Mouse (Mus musculus) heart, adult 2 months (tissue): ENCODE measurements around the gene Cmtm5. TPM values are rescaled to one million over a fixed set of nuclear protein-coding genes. Genes with fewer than 3 reads are reported as not detected.

Experiments
- DNase-seq, 2 experiments: peaks; one replicate each; pipeline ENCODE4 v3.0.0; 2021
- H3K27ac ChIP-seq: fragments of 200-600 bp; 2 replicates; pipeline ENCODE4 v1.8.1; 2022
- H3K27me3 ChIP-seq: fragments of 200-500 bp; 2 replicates; pipeline ENCODE4 v1.6.1; 2012; ENCODE audit warnings: mild to moderate bottlenecking, low read length, inconsistent platforms, mixed read lengths; ENCODE audit not compliant: control insufficient read depth, insufficient read depth
- H3K36me3 ChIP-seq: fragments of 200-500 bp; 2 replicates; pipeline ENCODE4 v1.6.1; 2012; ENCODE audit warnings: low read length, inconsistent platforms; ENCODE audit not compliant: control insufficient read depth, insufficient read depth
- H3K4me1 ChIP-seq: fragments of 200-500 bp; 2 replicates; pipeline ENCODE4 v1.6.1; 2011; ENCODE audit warnings: low read length; ENCODE audit not compliant: control insufficient read depth, insufficient read depth
- H3K4me3 ChIP-seq: fragments of 200-600 bp; 2 replicates; pipeline ENCODE4 v1.8.1; 2022
- H3K79me2 ChIP-seq: fragments of 200-500 bp; replicated peaks from 2 replicates; pipeline ENCODE4 v1.6.1; 2012; ENCODE audit warnings: mild to moderate bottlenecking, inconsistent platforms, low read length, moderate library complexity, mixed read lengths; ENCODE audit not compliant: control insufficient read depth, insufficient read depth
- H3K9ac ChIP-seq: fragments of 200-500 bp; 2 replicates; pipeline ENCODE4 v1.6.1; 2012; ENCODE audit warnings: low read depth, mild to moderate bottlenecking, control low read depth, inconsistent platforms, low read length, mixed read lengths
- CTCF ChIP-seq: fragments of 200-600 bp; IDR thresholded peaks from 2 replicates; pipeline ENCODE4 v1.8.1; 2022; ENCODE audit warnings: antibody characterized with exemption, mild to moderate bottlenecking, moderate library complexity
- EP300 ChIP-seq: fragments of 200-500 bp; IDR thresholded peaks from 2 replicates; pipeline ENCODE4 v1.6.1; 2011; ENCODE audit warnings: low read depth, low read length, control low read depth; ENCODE audit not compliant: insufficient read depth
- POLR2A ChIP-seq: fragments of 200-500 bp; IDR thresholded peaks from 2 replicates; pipeline ENCODE4 v1.6.1; 2011; ENCODE audit warnings: mild to moderate bottlenecking, low read depth, low read length, control low read depth; ENCODE audit not compliant: insufficient read depth
- WGBS: fragments of 180-500 bp; shearing (Covaris S2); methylation state at CpG from one replicate; pipeline ENCODE4 v1.1.7; 2018; 5-methylcytosine and 5-hydroxymethylcytosine counted together
- intact Hi-C: fragments of 180-260 bp; cut with DNase I; formaldehyde crosslinking; loops from one replicate; pipeline ENCODE4 v1.15.1; 2025
- polyA plus RNA-seq: library from polyadenylated mRNA; depleted of rRNA; stranded (reverse); fragments of >200 nt; gene quantifications from 2 replicates; pipeline ENCODE4 v1.2.3, GENCODE M21; 2012
- total RNA-seq, 2 experiments: library from RNA; stranded (reverse); gene quantifications; 2 replicates each; pipeline ENCODE4 v1.2.3; 2021

The Cmtm5 gene
- total and polyA plus RNA-seq, 3 experiments, result 0.30 to 1.8 TPM; not detected in 1

GRCm38 (mm10) chr14:54938431-54939219 lies 2.6 kb downstream of the Cmtm5 start:
- peak in 1 of 2 experiments; percentile 56 for DNase-seq
- Histone ChIP-seq H3K4me1 (no peaks in the 10 kb centered on the region), H3K27ac (no peak overlapping the region), H3K9ac (no peak overlapping the region), H3K4me3 (no peak overlapping the region), H3K79me2 (no peaks in the 10 kb centered on the region), H3K36me3 (no peaks in the 10 kb centered on the region), H3K27me3 (no peaks in the 10 kb centered on the region)
- TF ChIP-seq CTCF (no peak), EP300 (peak; percentile 100), POLR2A (peak; percentile 89)
- WGBS, result 43% methylated on average over 15 of the region's 15 CpGs
- intact Hi-C loops, result loop anchor here (1.0 to 2.0 kb wide), 3 partner anchors 38 to 96 kb away; partner anchors contain the start of gene Ngdn

GRCm38 (mm10) chr14:54939434-54940175 lies 3.5 kb downstream of the Cmtm5 start:
- TF ChIP-seq EP300 (peak; percentile 99), POLR2A (peak; percentile 80), CTCF (peak; percentile 92)
- no peaks in the 10 kb centered on the region for H3K79me2 ChIP-seq
- no peaks in the 10 kb centered on the region for H3K36me3 ChIP-seq
- H3K4me3 ChIP-seq, result no peak overlapping the region
- no peaks in the 10 kb centered on the region for H3K27me3 ChIP-seq
- H3K27ac ChIP-seq, result no peak overlapping the region; the same call in 1 of the 2 replicates
- DNase-seq, result peak; percentile 78 to 79
- intact Hi-C loops, result loop anchor here (1.0 to 2.0 kb wide), 3 partner anchors 39 to 97 kb away; partner anchors contain the start of gene Ngdn
- WGBS, result 39% methylated on average over 12 of the region's 12 CpGs
- H3K4me1 ChIP-seq, result no peaks in the 10 kb centered on the region
- H3K9ac ChIP-seq, result no peak overlapping the region

- H3K79me2 ChIP-seq, result no peaks in the 10 kb centered on the region
- H3K27me3 ChIP-seq, result no peaks in the 10 kb centered on the region
- no peak for DNase-seq
- TF ChIP-seq CTCF, result no peak
- TF ChIP-seq EP300, result no peak
- TF ChIP-seq POLR2A, result no peak; the same call in 1 of the 2 replicates
- no peak overlapping the region for H3K9ac ChIP-seq
- intact Hi-C loops, result no loop called here
- H3K4me3 ChIP-seq, result no peak overlapping the region
- no peak overlapping the region; the same call in 1 of the 2 replicates for H3K27ac ChIP-seq
- no peaks in the 10 kb centered on the region for H3K4me1 ChIP-seq
- WGBS, result 35% methylated on average over 3 of the region's 3 CpGs
- H3K36me3 ChIP-seq, result no peaks in the 10 kb centered on the region
These were observed 4.1 kb downstream of the Cmtm5 start for GRCm38 (mm10) chr14:54940176-54940530.

- H3K4me3 ChIP-seq, result no peak overlapping the region
- intact Hi-C loops, result no loop called here
- no peak for DNase-seq
- no peak overlapping the region for H3K9ac ChIP-seq
- no peak overlapping the region for H3K27ac ChIP-seq
- peak; percentile 86 for TF ChIP-seq POLR2A
- TF ChIP-seq EP300, result peak; percentile 97
- no peak for TF ChIP-seq CTCF
- no peaks in the 10 kb centered on the region for H3K79me2 ChIP-seq
- H3K4me1 ChIP-seq, result no peaks in the 10 kb centered on the region
- H3K36me3 ChIP-seq, result no peaks in the 10 kb centered on the region
- WGBS, result 41% methylated on average over 13 of the region's 13 CpGs
- H3K27me3 ChIP-seq, result no peaks in the 10 kb centered on the region
These were observed 5.2 kb downstream of the Cmtm5 start for GRCm38 (mm10) chr14:54941024-54941978.

- H3K36me3 ChIP-seq, result no peaks in the 10 kb centered on the region
- H3K4me3 ChIP-seq, result no peak overlapping the region
- H3K79me2 ChIP-seq, result no peaks in the 10 kb centered on the region
- no peaks in the 10 kb centered on the region for H3K4me1 ChIP-seq
- H3K27me3 ChIP-seq, result no peaks in the 10 kb centered on the region
- no peak overlapping the region for H3K27ac ChIP-seq
- TF ChIP-seq POLR2A, result peak; percentile 74
- no peak for TF ChIP-seq CTCF
- TF ChIP-seq EP300, result peak; percentile 96
- 68% methylated on average over 8 of the region's 8 CpGs for WGBS
- no peak overlapping the region for H3K9ac ChIP-seq
- no peak for DNase-seq
- intact Hi-C loops, result no loop called here
These were observed 6.4 kb downstream of the Cmtm5 start for GRCm38 (mm10) chr14:54942479-54942878.
